Mouse (Mus musculus) bone marrow macrophage, adult 2 months (primary cell): ENCODE results near the gene Crym. TPM values are rescaled to one million over a fixed set of nuclear protein-coding genes. Genes with fewer than 3 reads are reported as not detected.

Experiments used
- H3K27ac ChIP-seq: 2 replicates; pipeline ENCODE4 v1.5.1; 2012; ENCODE audit warnings: low read depth, low read length; ENCODE audit not compliant: insufficient read depth
- H3K4me1 ChIP-seq: 2 replicates; pipeline ENCODE4 v1.6.1; 2012; ENCODE audit warnings: low read length; ENCODE audit not compliant: control insufficient read depth, insufficient read depth
- H3K4me3 ChIP-seq: 2 replicates; pipeline ENCODE4 v1.5.1; 2012; ENCODE audit warnings: mild to moderate bottlenecking, low read length, moderate library complexity; ENCODE audit not compliant: insufficient read depth
- CTCF ChIP-seq: IDR thresholded peaks from 2 replicates; pipeline ENCODE4 v1.5.1; 2012; ENCODE audit warnings: low read depth, mild to moderate bottlenecking, low read length, moderate library complexity
- POLR2A ChIP-seq: IDR thresholded peaks from 2 replicates; pipeline ENCODE4 v1.6.1; 2012; ENCODE audit warnings: mild to moderate bottlenecking, low read depth, low read length, borderline replicate concordance
- polyA plus RNA-seq: library from polyadenylated mRNA; stranded (reverse); fragments of >200 nt; gene quantifications from 2 replicates; pipeline ENCODE4 v1.2.4, GENCODE M21; 2012; ENCODE audit not compliant: missing spikeins, insufficient read depth, insufficient read length

Gene Crym
- polyA plus RNA-seq, 1 experiment, result not detected

DNA sequence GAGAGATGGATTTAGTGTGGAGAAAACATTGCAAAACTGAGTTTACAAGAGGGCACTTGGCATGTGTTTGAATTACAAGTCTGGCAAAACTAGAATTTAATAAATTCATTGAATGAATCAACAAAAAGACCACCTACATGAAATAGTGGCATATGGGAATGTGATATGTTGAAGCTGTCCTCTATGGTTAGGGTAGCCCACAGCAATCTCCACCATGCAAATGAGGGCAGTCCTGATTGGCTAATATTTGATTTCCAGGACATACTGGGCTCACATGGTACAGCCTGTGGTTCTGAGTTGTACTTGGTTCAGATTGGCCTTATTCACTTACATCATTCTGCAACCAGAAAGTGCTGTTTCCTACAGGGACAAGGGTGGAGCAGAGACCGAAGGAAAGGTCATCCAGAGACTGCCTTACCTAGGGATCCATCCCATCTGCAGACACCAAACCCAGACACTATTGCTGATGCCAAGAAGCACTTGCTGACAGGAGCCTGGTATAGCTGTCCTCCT is 29.7 kb downstream of the Crym start:
- H3K4me3 ChIP-seq, result no peak overlapping the region
- H3K4me1 ChIP-seq, result no peaks in the 10 kb centered on the region
- no peak overlapping the region for H3K27ac ChIP-seq
- TF ChIP-seq POLR2A, result no peak
- TF ChIP-seq CTCF, result no peak

DNA sequence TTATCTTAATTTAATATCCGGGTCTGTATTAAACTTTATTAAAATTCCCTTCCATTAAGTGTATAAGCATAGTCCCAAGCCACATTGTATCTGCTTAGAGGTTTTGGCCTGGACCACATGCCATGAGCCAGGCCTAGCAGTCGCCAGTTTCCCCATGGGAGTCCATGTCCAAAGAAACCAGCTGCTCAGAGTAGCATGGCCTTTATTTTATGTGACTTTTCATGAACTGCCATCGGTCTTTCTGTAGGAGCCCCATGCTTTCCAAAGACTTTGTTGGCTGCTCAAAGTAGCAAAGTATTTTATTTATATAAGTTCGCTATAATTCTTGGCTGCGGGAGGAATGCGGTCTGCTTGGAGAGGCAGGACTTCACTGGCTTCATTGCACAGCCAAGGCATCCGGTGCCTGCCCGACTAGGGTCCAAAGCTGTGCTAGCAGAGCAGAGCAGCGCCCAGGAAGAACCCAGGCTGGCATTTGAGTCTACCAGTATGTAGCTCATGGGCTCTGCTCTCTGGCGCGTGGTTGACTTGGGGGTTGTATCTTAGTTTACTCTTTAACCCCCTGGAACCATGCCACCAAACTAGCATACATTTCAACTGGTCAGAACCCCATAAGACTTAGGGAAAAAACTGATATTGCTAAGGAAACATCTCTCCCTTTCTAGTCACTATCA is 38.2 kb downstream of the Crym start:
- Histone ChIP-seq H3K4me3 (no peak overlapping the region), H3K4me1 (no peaks in the 10 kb centered on the region), H3K27ac (no peak overlapping the region)
- no peak for TF ChIP-seq POLR2A
- TF ChIP-seq CTCF, result no peak

DNA sequence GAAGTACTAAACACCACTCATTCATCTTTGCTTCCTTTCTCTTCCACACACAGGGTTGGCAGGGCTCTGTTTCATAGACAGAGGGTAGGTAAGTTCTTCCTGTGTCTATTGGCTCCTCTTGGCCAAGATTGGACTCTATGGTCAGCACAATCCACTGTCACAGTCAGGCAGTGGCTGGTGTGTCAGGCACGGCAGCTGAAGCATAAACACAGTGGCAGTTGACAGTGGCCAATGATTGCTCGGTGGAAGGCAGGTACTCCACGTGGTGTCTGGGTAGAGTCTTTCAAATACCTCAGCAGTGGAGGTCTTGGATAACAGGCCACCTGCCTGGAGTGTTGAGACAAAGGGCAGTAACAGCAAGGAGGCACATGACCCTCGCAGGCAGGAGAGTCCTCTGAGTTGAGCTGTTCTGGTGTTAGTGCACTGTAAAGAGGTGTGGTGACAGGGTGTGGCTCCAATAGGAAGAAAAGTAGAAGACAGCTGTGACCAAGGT is 43.7 kb downstream of the Crym start:
- no peak overlapping the region for H3K27ac ChIP-seq
- peaks cover 4% of the 10 kb centered on the region for H3K4me1 ChIP-seq
- no peak overlapping the region for H3K4me3 ChIP-seq
- TF ChIP-seq CTCF (no peak), POLR2A (no peak)

DNA sequence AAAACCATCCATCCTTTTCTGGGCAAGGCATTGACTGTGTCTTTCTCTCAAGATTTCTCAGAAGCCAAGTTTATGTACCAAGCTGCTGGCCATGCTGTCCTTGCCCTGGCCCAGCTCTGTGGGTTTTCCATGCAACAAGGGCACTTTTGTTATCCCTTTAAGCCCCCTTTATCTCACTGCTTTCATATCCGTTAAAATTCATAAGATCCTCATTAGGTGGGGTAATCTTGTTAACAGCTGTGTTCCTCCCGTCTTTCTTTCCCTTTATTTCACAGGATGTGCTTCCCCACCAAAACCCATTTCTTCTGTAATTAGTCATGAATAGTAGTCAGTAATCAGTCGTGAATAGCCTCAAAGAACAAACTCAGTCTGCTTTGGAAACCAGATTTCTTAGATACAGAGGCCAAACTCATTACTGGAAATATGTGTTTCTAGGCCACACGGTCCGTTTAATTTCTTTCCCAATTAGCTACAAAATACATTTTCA is 44.3 kb downstream of the Crym start:
- peaks cover 4% of the 10 kb centered on the region for H3K4me1 ChIP-seq
- no peak overlapping the region for H3K4me3 ChIP-seq
- TF ChIP-seq CTCF (no peak), POLR2A (no peak)
- no peak overlapping the region for H3K27ac ChIP-seq

DNA sequence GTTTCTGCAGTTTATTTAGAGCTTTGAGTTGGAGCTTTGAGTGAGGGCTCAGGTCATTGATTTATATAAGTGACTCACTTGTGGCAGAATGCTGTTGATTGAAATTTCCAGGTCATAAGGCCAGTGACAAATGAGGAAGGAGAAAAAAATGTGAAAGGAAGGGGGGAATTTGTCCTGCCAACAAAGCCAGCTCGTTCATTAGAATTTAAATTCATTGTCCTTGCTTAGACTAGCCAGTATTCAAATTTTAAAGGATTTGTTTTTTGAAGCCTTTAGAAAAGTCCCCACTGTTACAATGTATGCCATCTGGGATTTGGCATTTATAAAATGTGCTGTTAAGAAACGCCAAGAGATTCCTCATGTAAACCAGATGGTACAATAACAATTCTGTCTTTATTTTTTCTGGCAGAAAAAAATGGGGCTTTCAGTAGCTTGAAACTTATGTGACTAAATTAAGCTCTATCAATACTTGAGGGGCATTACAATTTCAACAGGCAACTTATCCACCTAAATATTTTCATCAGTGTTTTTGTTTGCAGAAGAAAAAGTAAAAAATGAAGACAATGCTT is 45.0 kb downstream of the Crym start:
- TF ChIP-seq CTCF, result no peak
- Histone ChIP-seq H3K4me3 (no peak overlapping the region), H3K4me1 (peaks cover 4% of the 10 kb centered on the region), H3K27ac (no peak overlapping the region)

DNA sequence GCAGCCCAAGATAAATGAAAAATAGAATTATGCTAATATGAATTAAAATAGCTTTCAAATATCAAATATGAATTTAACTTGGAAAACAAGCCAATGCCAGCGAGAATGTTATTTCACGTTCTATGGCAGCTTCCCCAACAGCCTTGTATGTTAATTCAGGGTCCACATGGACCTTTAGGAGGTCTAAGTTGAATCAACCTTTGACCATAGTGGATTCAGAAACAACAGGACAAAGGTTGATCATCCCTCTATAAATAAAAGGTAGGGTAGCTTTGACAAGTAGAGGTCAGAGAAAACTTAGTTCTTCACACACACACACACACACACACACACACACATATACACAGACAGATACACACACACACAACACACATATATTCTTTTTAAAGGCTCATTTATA is 51.0 kb downstream of the Crym start:
- Histone ChIP-seq H3K27ac (no peak overlapping the region), H3K4me1 (peaks cover 7% of the 10 kb centered on the region), H3K4me3 (no peak overlapping the region)
- TF ChIP-seq POLR2A (no peak), CTCF (no peak)

DNA sequence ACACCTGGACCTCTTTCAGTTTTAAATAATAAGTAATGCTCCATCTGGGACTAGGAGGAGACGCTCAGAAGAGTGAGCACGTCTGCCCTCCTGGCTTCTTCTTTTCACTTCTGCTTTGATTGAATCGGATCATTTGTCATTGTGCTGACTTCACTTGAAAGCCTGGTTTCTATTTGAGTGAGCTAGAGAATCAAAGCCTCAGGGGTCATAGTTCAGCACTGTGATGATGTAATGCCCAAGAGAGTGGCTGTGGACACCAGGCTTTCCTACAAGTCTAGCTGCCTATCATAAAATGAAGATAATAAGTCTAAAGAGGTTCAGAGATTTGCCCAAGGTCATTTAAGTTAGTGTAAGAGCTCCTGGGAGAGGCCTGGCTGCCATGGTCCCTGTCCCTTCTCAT is 51.7 kb downstream of the Crym start:
- Histone ChIP-seq H3K4me1 (peaks cover 7% of the 10 kb centered on the region), H3K4me3 (no peak overlapping the region), H3K27ac (peak overlapping the region; percentile 45)
- TF ChIP-seq POLR2A (no peak), CTCF (no peak)

DNA sequence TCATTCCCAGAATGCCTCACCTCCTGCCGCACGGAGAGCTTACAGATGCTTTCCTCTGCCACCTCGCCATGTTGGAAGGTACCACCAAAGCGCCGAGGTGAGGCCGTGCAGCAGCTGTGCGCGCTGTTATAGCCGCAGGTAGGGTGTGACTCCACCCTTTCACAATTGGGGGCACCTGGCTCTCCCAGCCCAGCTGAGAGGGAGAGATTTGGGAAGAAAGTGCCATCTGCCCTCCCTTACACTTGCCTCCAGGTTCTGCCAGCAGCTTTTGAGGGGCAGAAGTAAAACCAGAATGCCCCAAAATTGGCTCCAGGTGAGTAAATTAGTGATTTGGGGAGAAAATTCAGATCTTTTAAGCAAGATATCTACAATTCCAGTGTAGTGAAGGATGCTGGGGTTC is 56.7 kb downstream of the Crym start, which contains the start of gene Zp2:
TSS of gene Zp2 (minus strand) at position 101 of the 400 bp plus-strand sequence.
- Histone ChIP-seq H3K4me3 (no peak within 1 kb of the TSS), H3K4me1 (peaks cover 7% of the 10 kb centered on the region), H3K27ac (no peak within 1 kb of the TSS)
- no peak for TF ChIP-seq CTCF
- TF ChIP-seq POLR2A, result no peak

DNA sequence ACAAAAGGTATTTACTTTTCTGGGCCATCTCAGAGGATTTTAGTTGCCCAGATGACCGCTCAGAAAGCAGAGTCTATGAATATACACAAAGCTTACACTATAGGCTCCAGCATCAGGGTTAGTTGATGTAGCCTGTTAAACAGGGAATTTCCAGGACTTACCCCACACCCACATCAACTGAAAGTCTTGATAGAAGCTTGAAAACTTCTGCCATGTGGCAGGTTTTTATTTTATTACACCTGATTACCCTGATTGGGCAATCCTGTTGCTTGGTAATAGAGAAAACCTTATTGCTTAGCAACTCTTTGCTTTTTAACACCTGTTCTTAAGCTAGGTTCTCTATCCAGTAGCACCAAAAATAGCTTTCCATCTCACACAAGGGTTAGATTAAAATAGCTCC is 59.2 kb downstream of the Crym start:
- H3K27ac ChIP-seq, result no peak overlapping the region
- no peaks in the 10 kb centered on the region for H3K4me1 ChIP-seq
- no peak for TF ChIP-seq POLR2A
- no peak for TF ChIP-seq CTCF
- H3K4me3 ChIP-seq, result no peak overlapping the region

Other genes starting within 250 kb of the Crym start
- gene Dnah3, start 106.8 kb downstream of the Crym start, polyA plus RNA-seq, result not detected in 2 replicates
- gene Tmem159, start 99.8 kb downstream of the Crym start, polyA plus RNA-seq, result 30.6 and 33.7 TPM in 2 replicates
- not detected in 2 replicates for gene Zp2, start 56.8 kb downstream of the Crym start, polyA plus RNA-seq
- gene Anks4b, start 28.3 kb downstream of the Crym start, polyA plus RNA-seq, result not detected in 2 replicates
- gene Abca14, start 1.9 kb upstream of the Crym start, polyA plus RNA-seq, result not detected in 2 replicates
- gene Abca15, start 126.6 kb upstream of the Crym start, polyA plus RNA-seq, result not detected in 2 replicates
- gene Abca16, start 207.5 kb upstream of the Crym start, polyA plus RNA-seq, result not detected in 2 replicates